Mouse (Mus musculus) small intestine, adult 2 months (tissue): ENCODE data around the gene Trim61.

Experiments
- CTCF ChIP-seq: fragments of 200-500 bp; IDR thresholded peaks from 2 replicates; pipeline ENCODE4 v1.5.1; 2012; ENCODE audit warnings: low read depth, mild to moderate bottlenecking, control low read depth, inconsistent platforms, low read length, moderate library complexity, mixed read lengths; ENCODE audit not compliant: insufficient replicate concordance, insufficient read length; ENCODE audit errors: extremely low read depth
- POLR2A ChIP-seq: fragments of 200-500 bp; IDR thresholded peaks from 2 replicates; pipeline ENCODE4 v1.6.1; 2012; ENCODE audit warnings: low read depth, mild to moderate bottlenecking, control low read depth, inconsistent platforms, low read length, moderate library complexity

DNA sequence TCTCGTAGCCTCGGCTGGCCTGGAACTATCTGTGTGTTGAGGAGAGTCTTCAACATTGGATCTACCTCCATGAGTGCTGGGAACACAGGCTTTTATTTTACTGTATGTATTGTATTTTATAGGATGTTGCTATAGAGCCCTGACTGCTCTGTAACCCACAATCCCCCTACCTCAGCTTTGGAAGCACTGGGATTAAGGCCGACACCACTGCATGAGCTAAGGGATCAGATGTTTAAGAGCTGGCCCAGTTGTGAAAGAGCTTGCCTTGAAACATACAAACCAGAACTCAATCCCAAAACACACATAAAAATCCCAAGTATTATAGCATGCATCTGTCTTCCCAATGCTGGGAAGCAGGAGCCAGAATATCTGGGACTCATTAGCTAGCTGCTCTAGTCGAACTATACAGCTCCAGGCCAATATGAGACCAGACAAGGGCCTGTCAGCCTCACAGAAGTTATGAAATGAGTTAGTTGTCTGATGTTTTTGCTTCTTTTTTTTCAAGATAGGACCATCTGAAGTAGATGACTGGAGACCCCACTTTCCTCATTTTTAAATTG is 19.4 kb downstream of the Trim61 start:
- no peak for TF ChIP-seq POLR2A
- no peak for TF ChIP-seq CTCF
